Mouse (Mus musculus): ENCODE data around the gene Stac3.
A peak's percentile ranks its signal among the peaks of the same experiment; 100 is the strongest.

Stac3 gene

GRCm38 (mm10) chr10:127500894-127501893 is at the start of gene Stac3:
TSS of gene Stac3 (plus strand) at chr10:127501686.
- no peak for DNase-seq (ENCODE audit: low spot score in 2 of 2)

- DNase-seq (ENCODE audit: low spot score in 2 of 2), result no peak
These were observed 47.8 kb upstream of the Stac3 start for GRCm38 (mm10) chr10:127453701-127454100.

- DNase-seq (ENCODE audit: low spot score in 2 of 2), result no peak
These were observed 38.9 kb upstream of the Stac3 start for GRCm38 (mm10) chr10:127462411-127463096.

- no peak for DNase-seq (ENCODE audit: low spot score in 2 of 2)
These were observed 30.1 kb upstream of the Stac3 start for GRCm38 (mm10) chr10:127471281-127471988.

DNA sequence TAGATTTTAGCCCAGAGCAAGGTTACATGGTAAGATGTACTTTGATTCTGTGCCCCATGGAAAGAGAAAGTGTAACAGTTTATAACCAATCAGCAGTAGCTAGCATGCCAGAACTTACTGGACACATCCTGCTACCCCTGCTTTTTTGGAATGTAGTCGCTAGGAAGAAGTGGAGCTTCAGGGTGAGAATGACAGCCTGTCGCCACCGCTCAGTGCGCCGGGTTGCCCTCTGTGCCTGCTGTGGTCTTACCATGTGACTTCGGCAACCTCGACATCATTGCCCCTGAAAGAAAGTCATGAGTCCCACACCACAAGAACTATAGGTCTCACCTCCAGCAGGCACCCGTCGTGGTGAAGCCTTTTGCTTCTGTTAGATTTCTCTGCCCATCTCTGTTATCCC is 28.8 kb upstream of the Stac3 start:
- no peak for DNase-seq (ENCODE audit: low spot score in 2 of 2)

GRCm38 (mm10) chr10:127475175-127475574 is 26.3 kb upstream of the Stac3 start:
- no peak for DNase-seq (ENCODE audit: low spot score in 2 of 2)

DNA sequence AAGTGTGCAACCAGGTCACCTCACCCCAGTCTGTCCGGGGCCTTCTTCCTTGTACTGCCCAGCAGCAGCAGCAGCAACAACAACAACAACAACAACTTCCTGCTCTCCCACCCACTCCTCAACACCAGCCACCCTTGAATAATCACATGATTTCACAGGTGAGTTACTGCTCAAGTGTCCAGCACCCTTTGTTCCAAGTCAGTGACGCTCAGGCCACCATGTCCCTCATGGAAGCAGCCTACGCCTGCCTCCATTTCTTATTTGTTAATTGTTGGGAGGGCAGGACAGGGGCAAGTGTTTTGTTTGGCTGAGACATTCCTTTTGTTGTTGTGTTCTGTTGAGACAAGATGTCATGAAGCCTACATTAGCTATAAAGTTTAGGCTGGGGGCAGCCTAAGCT is 24.9 kb upstream of the Stac3 start:
- no peak for DNase-seq (ENCODE audit: low spot score in 2 of 2)

DNA sequence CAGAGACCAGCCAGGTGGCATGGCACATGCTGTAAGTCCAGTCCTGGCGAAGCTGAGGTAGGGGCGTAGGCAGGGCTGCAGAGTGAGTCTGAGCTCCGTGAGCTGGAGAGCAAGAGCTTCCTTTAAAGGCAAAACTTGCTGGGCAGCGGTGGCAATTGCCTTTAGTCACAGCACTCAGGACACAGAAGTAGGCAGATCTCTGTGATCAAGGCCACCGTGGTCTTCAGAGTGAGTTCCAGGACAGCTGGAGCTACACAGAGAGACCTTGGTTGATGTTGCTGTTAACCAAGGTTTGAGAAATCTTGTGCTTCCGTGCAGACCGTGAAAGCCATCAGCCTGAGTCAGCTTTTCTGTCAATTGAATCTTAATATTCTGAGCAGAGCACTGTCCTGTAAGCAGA is 24.2 kb upstream of the Stac3 start:
- DNase-seq (ENCODE audit: low spot score in 2 of 2), result no peak

DNA sequence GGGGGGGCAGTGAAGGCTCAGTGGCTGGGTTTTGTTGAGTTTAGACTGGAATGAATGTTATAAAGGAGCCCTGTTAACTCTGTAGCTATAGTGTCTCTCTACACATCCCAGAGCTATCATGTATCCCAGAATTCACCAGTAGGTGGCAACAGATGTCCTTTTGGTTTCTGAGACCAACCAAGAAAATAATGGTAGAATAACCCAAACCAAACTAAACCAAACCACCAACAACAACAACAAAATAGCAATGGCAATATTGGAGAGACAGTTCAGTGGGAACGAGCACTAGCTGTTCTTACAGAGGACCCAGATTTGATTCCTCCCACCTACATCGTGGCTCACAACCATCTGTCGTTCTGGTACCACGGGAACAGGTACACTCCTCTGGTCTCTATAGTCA is 22.4 kb upstream of the Stac3 start:
- DNase-seq (ENCODE audit: low spot score in 2 of 2), result no peak

DNA sequence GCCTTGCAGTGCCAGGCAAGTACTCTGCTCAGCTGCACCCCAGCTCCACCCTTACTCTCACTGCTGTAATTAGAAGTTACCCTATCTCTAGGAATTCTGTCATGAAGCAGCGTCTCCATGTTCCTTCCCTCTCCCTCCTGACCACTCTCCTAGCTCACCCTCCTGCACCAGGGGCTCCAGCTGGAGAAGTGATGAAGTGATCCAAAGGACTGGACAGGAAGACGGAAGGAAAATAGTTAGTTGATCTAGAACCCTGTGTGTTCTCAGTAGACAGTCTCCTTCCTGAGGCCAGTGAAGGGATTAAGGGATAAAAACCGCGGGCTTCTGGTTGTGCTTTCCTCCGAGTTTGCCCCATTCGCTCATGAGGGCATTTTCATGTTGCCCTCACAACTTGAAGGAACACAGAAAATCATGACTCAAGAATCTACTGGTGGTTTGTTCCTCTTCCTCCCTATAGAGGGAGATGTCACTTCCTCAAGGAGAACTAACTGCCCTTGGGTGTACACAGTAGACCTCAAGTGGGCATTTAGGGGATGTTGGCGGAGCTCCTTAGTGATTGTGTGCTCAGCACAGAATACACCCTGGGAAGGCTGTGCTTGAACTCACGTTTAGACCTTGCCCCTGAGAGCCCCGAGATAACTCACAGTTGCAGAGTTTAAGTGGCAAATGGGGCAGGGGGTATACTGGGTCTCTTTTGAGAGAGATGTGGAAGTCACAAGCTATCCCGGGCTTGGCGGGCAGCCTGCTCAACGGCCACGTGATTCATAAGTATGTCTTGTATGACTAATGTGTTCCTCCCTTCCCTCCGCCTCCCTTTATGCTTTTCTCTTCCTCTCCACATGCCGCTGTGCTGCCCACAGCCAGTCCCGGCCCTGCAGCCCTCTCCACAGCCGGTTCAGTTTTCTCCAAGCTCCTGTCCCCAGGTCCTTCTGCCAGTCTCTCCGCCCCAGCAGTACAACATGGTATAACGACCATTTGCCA is 20.4 kb upstream of the Stac3 start:
- peak in 1 of 2 experiments; percentile 42 for DNase-seq (ENCODE audit: low spot score in 2 of 2)

DNA sequence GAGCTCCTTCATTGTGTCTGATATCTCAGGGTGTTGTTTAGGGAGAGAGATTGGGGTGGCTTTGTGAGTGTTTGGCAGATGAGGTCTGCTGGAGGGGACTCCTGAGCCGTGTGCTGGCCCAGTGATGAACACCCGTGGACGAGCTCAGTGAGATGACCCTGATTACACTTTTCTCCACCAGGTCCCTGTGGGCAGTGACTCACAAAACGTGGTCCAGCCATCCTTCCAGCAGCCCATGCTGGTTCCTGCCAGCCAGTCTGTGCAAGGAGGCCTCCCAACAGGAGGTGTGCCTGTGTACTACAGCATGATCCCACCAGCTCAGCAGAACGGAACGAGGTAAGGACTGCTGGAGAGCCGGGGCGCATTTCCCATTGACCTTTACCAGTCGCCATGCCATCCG is 16.3 kb upstream of the Stac3 start:
- DNase-seq (ENCODE audit: low spot score in 2 of 2), result no peak

DNA sequence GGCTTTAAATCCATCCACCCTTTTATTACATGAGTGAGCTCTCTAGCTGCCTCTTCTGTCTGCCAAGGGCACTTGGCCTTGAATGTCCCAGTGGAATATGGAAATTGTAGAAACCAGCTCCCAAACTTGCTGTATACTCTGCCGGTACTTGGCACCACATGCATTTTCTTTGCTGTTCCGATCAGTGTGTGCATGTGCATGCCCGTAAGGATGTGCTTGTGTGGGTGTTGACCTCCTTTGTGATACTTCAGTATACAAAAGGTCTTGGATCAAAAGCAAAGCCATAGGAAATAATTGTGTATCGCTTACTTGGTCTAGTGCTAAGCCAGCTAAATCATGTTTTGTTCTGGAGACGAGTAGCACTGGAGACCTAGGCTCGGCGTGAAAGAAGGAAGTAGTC is 12.6 kb upstream of the Stac3 start:
- no peak for DNase-seq (ENCODE audit: low spot score in 2 of 2)

- DNase-seq (ENCODE audit: low spot score in 2 of 2), result no peak
These were observed 11.0 kb upstream of the Stac3 start for GRCm38 (mm10) chr10:127490160-127491127.

GRCm38 (mm10) chr10:127491128-127491512 is 10.4 kb upstream of the Stac3 start:
- no peak for DNase-seq (ENCODE audit: low spot score in 2 of 2)

GRCm38 (mm10) chr10:127492118-127492517 is 9.4 kb upstream of the Stac3 start:
- no peak for DNase-seq (ENCODE audit: low spot score in 2 of 2)

DNA sequence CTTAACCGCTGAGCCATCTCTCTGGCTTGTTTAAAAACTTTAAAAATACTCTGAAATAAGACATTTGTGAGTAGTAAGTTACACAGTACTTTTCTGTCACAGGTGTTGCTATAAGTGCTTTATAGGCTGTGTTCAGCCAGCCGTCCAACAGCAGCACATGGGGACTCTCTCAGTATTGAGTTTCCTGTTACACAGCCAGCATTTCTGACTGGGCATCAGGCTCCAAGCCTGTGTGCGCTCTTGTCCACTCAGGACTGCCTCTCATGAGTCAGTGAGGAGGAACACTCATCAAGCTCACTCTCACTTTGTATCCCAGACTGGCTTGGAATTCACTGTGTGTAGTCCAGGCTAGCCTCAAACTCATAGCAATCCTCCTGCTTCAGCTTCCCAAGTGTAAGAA is 5.3 kb upstream of the Stac3 start:
- DNase-seq (ENCODE audit: low spot score in 2 of 2), result no peak

DNA sequence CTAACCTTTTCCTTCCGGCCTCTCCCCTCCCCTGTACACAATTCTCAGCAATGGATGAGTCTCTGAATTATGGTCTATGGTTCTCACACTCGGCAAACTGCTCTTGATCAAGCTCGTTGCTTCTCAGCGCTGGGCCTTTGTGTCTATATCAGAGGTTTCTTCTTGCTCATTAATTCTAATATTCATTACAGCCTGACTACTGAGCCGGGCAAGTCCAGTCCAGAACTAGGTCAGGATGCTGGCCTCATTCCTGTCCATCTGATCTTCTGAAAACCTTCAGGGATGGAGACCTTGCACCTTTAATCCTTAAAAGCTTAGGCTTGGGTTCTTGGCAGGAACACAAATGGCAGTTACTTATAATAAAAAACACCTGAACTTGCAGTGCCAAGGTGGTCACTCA is 2.0 kb upstream of the Stac3 start:
- no peak for DNase-seq (ENCODE audit: low spot score in 2 of 2)

GRCm38 (mm10) chr10:127500042-127500441 is 1.4 kb upstream of the Stac3 start:
- no peak for DNase-seq (ENCODE audit: low spot score in 2 of 2)

- peak; percentile 64 to 77 for DNase-seq (ENCODE audit: low spot score in 2 of 2)
These were observed 6.8 kb downstream of the Stac3 start for GRCm38 (mm10) chr10:127508239-127508638.
